Mouse (Mus musculus) liver, adult 2 months (tissue): ENCODE data around the gene Trim17. TPM values are rescaled to one million over a fixed set of nuclear protein-coding genes. Genes with fewer than 3 reads are reported as not detected.

Source experiments
- DNase-seq: peaks from one replicate; pipeline ENCODE4 v3.0.0-alpha.2; 2011; ENCODE audit warnings: low read depth, low spot score; ENCODE audit errors: extremely low read depth
- H3K27ac ChIP-seq: fragments of 200-500 bp; replicated peaks from 2 replicates; pipeline ENCODE4 v1.5.1; 2012; ENCODE audit warnings: low read depth, mild to moderate bottlenecking, control low read depth, inconsistent platforms, low read length; ENCODE audit not compliant: insufficient read depth
- H3K27me3 ChIP-seq: fragments of 200-500 bp; 2 replicates; pipeline ENCODE4 v1.6.1; 2012; ENCODE audit warnings: mild to moderate bottlenecking, moderate library complexity, low read length, inconsistent platforms; ENCODE audit not compliant: control insufficient read depth, insufficient read depth
- H3K36me3 ChIP-seq: fragments of 200-500 bp; 2 replicates; pipeline ENCODE4 v1.6.1; 2012; ENCODE audit warnings: low read length, inconsistent platforms; ENCODE audit not compliant: control insufficient read depth, insufficient read depth
- H3K4me1 ChIP-seq: fragments of 200-500 bp; 2 replicates; pipeline ENCODE4 v1.6.1; 2011; ENCODE audit warnings: low read length; ENCODE audit not compliant: control insufficient read depth, insufficient read depth
- H3K4me3 ChIP-seq: fragments of 200-500 bp; 2 replicates; pipeline ENCODE4 v1.5.1; 2011; ENCODE audit warnings: low read depth, mild to moderate bottlenecking, control low read depth, low read length, moderate library complexity; ENCODE audit not compliant: insufficient read depth
- H3K79me2 ChIP-seq: fragments of 200-500 bp; 2 replicates; pipeline ENCODE4 v1.6.1; 2012; ENCODE audit warnings: inconsistent platforms, mild to moderate bottlenecking, low read length, moderate library complexity; ENCODE audit not compliant: control insufficient read depth, insufficient read depth
- H3K9ac ChIP-seq: fragments of 200-500 bp; 2 replicates; pipeline ENCODE4 v1.6.1; 2012; ENCODE audit warnings: low read depth, mild to moderate bottlenecking, control low read depth, inconsistent platforms, low read length
- CTCF ChIP-seq: fragments of 200-500 bp; IDR thresholded peaks from 2 replicates; pipeline ENCODE4 v1.5.1; 2011; ENCODE audit warnings: low read depth, low read length, control low read depth
- POLR2A ChIP-seq: fragments of 200-500 bp; IDR thresholded peaks from 2 replicates; pipeline ENCODE4 v1.6.1; 2011; ENCODE audit warnings: low read length, control low read depth; ENCODE audit not compliant: insufficient read depth; ENCODE audit errors: extremely low read depth
- WGBS: fragments of 180-500 bp; shearing (Covaris S2); methylation state at CpG from one replicate; pipeline ENCODE4 v1.1.7; 2018; 5-methylcytosine and 5-hydroxymethylcytosine counted together
- polyA plus RNA-seq: library from polyadenylated mRNA; depleted of rRNA; stranded (reverse); fragments of >200 nt; gene quantifications from 2 replicates; pipeline ENCODE4 v1.2.3, GENCODE M21; 2012; rRNA removed
- total RNA-seq: library from RNA; depleted of rRNA; stranded (reverse); fragments of >200 nt; gene quantifications from 2 replicates; pipeline ENCODE4 v1.2.3, GENCODE M21; 2014; rRNA removed

Gene Trim17
- total and polyA plus RNA-seq, 2 experiments = under 0.01 to 0.04 TPM

- no peak overlapping the region for H3K4me3 ChIP-seq
- no peaks in the 10 kb centered on the region for H3K79me2 ChIP-seq
- H3K4me1 ChIP-seq = no peaks in the 10 kb centered on the region
- no peaks in the 10 kb centered on the region for H3K36me3 ChIP-seq
- TF ChIP-seq POLR2A (no peak), CTCF (no peak)
- no peak overlapping the region for H3K9ac ChIP-seq
- no peak overlapping the region for H3K27ac ChIP-seq
- no peak for DNase-seq
- 79% methylated on average over 6 of the region's 6 CpGs for WGBS
- peaks cover 2% of the 10 kb centered on the region; the same call in 1 of the 2 replicates for H3K27me3 ChIP-seq
These were observed 45.3 kb downstream of the Trim17 start for GRCm38 (mm10) chr11:58999830-59000229.

GRCm38 (mm10) chr11:59000635-59001034 is 46.1 kb downstream of the Trim17 start:
- WGBS = 91% methylated on average over 21 of the region's 21 CpGs
- TF ChIP-seq POLR2A (no peak), CTCF (no peak)

GRCm38 (mm10) chr11:59002327-59003079 is 48.0 kb downstream of the Trim17 start:
- WGBS = 79% methylated on average over 7 of the region's 7 CpGs
- no peaks in the 10 kb centered on the region for H3K36me3 ChIP-seq
- H3K4me3 ChIP-seq = no peak overlapping the region
- no peaks in the 10 kb centered on the region for H3K79me2 ChIP-seq
- H3K9ac ChIP-seq = no peak overlapping the region
- H3K27me3 ChIP-seq = no peaks in the 10 kb centered on the region
- no peaks in the 10 kb centered on the region for H3K4me1 ChIP-seq
- TF ChIP-seq POLR2A = no peak
- TF ChIP-seq CTCF = no peak
- DNase-seq = no peak
- H3K27ac ChIP-seq = no peak overlapping the region

More at GRCm38 (mm10) chr11:59000635-59001034, 46.1 kb downstream of the Trim17 start:
- Histone ChIP-seq H3K36me3 (no peaks in the 10 kb centered on the region), H3K4me3 (no peak overlapping the region), H3K9ac (no peak overlapping the region), H3K79me2 (no peaks in the 10 kb centered on the region), H3K4me1 (no peaks in the 10 kb centered on the region), H3K27me3 (peaks cover 2% of the 10 kb centered on the region; the same call in 1 of the 2 replicates), H3K27ac (no peak overlapping the region)
- no peak for DNase-seq

GRCm38 (mm10) chr11:59015052-59015451 is 60.6 kb downstream of the Trim17 start:
- TF ChIP-seq POLR2A (no peak), CTCF (peak; percentile 65)

More at GRCm38 (mm10) chr11:59015052-59015451, 60.6 kb downstream of the Trim17 start:
- Histone ChIP-seq H3K4me1 (no peaks in the 10 kb centered on the region), H3K4me3 (no peak overlapping the region), H3K9ac (no peak overlapping the region), H3K36me3 (no peaks in the 10 kb centered on the region), H3K27ac (no peak overlapping the region), H3K79me2 (no peaks in the 10 kb centered on the region), H3K27me3 (no peaks in the 10 kb centered on the region)
- 45% methylated on average over 9 of the region's 9 CpGs for whole genome bisulfite sequencing
- no peak for DNase-seq

Other genes with a start within 250 kb of the Trim17 start
- not detected in 2 replicates for gene Olfr318, start 230.7 kb upstream of the Trim17 start, total RNA-seq
- not detected in 2 replicates for gene Olfr318, start 230.7 kb upstream of the Trim17 start, polyA plus RNA-seq
- not detected in 2 replicates for gene Olfr317, start 215.5 kb upstream of the Trim17 start, total RNA-seq
- not detected in 2 replicates for gene Olfr317, start 215.5 kb upstream of the Trim17 start, polyA plus RNA-seq
- gene Olfr316, start 202.0 kb upstream of the Trim17 start, total RNA-seq = not detected in 2 replicates
- gene Olfr316, start 202.0 kb upstream of the Trim17 start, polyA plus RNA-seq = not detected in 2 replicates
- gene Olfr315, start 181.5 kb upstream of the Trim17 start, total RNA-seq = not detected in 2 replicates
- gene Olfr315, start 181.5 kb upstream of the Trim17 start, polyA plus RNA-seq = not detected in 2 replicates
- not detected in 2 replicates for gene Olfr314, start 171.7 kb upstream of the Trim17 start, total RNA-seq
- gene Olfr314, start 171.7 kb upstream of the Trim17 start, polyA plus RNA-seq = not detected in 2 replicates
- gene Fam183b, start 152.7 kb upstream of the Trim17 start, total RNA-seq = not detected in 2 replicates
- gene Fam183b, start 152.7 kb upstream of the Trim17 start, polyA plus RNA-seq = not detected in 2 replicates
- not detected in 2 replicates for gene Olfr313, start 139.7 kb upstream of the Trim17 start, total RNA-seq
- gene Olfr313, start 139.7 kb upstream of the Trim17 start, polyA plus RNA-seq = not detected in 2 replicates
- not detected in 2 replicates for gene Olfr312, start 125.4 kb upstream of the Trim17 start, total RNA-seq
- not detected in 2 replicates for gene Olfr312, start 125.4 kb upstream of the Trim17 start, polyA plus RNA-seq
- gene Olfr311, start 115.4 kb upstream of the Trim17 start, total RNA-seq = not detected in 2 replicates
- gene Olfr311, start 115.4 kb upstream of the Trim17 start, polyA plus RNA-seq = not detected in 2 replicates
- gene Gm12258, start 107.5 kb upstream of the Trim17 start, total RNA-seq = 2.5 and 3.5 TPM in 2 replicates
- 0.92 and 1.2 TPM in 2 replicates for gene Gm12258, start 107.5 kb upstream of the Trim17 start, polyA plus RNA-seq
- 1.3 TPM in 2 replicates for gene 2810021J22Rik, start 87.5 kb upstream of the Trim17 start, total RNA-seq
- gene 2810021J22Rik, start 87.5 kb upstream of the Trim17 start, polyA plus RNA-seq = 1.8 and 2.6 TPM in 2 replicates
- gene Zfp39, start 50.5 kb upstream of the Trim17 start, total RNA-seq = 4.5 and 4.9 TPM in 2 replicates
- 0.56 and 0.66 TPM in 2 replicates for gene Zfp39, start 50.5 kb upstream of the Trim17 start, polyA plus RNA-seq
- not detected in 2 replicates for gene Btnl10, start 36.8 kb upstream of the Trim17 start, total RNA-seq
- not detected in 2 replicates for gene Btnl10, start 36.8 kb upstream of the Trim17 start, polyA plus RNA-seq
- 63.7 and 78.6 TPM in 2 replicates for gene Rnf187, start 15.8 kb upstream of the Trim17 start, total RNA-seq
- 122 and 134 TPM in 2 replicates for gene Rnf187, start 15.8 kb upstream of the Trim17 start, polyA plus RNA-seq
- gene Hist3h2ba, start 5.8 kb upstream of the Trim17 start, total RNA-seq = 0.37 and 1.1 TPM in 2 replicates
- gene Hist3h2ba, start 5.8 kb upstream of the Trim17 start, polyA plus RNA-seq = not detected in 2 replicates
- 7.8 and 8.1 TPM in 2 replicates for gene Hist3h2a, start within 50 bp of the Trim17 start, total RNA-seq
- gene Hist3h2a, start within 50 bp of the Trim17 start, polyA plus RNA-seq = 2.0 and 2.7 TPM in 2 replicates
- 12.4 and 13.4 TPM in 2 replicates for gene Trim11, start 23.4 kb downstream of the Trim17 start, total RNA-seq
- gene Trim11, start 23.4 kb downstream of the Trim17 start, polyA plus RNA-seq = 14.4 and 22.4 TPM in 2 replicates
- gene Obscn, start 181.7 kb downstream of the Trim17 start, total RNA-seq = 0.07 and 0.83 TPM in 2 replicates
- gene Obscn, start 181.7 kb downstream of the Trim17 start, polyA plus RNA-seq = 0.02 and 0.07 TPM in 2 replicates
- gene Iba57, start 209.1 kb downstream of the Trim17 start, total RNA-seq = 5.3 and 6.4 TPM in 2 replicates
- gene Iba57, start 209.1 kb downstream of the Trim17 start, polyA plus RNA-seq = 6.8 and 7.3 TPM in 2 replicates
- 0.40 and 0.46 TPM in 2 replicates for gene Gjc2, start 228.5 kb downstream of the Trim17 start, total RNA-seq
- 0.66 and 0.76 TPM in 2 replicates for gene Gjc2, start 228.5 kb downstream of the Trim17 start, polyA plus RNA-seq
- 46.2 and 48.3 TPM in 2 replicates for gene Guk1, start 237.5 kb downstream of the Trim17 start, total RNA-seq
- 48.7 and 69.7 TPM in 2 replicates for gene Guk1, start 237.5 kb downstream of the Trim17 start, polyA plus RNA-seq
- gene Mrpl55, start 247.8 kb downstream of the Trim17 start, total RNA-seq = 25.1 and 28.1 TPM in 2 replicates
- 26.2 and 37.7 TPM in 2 replicates for gene Mrpl55, start 247.8 kb downstream of the Trim17 start, polyA plus RNA-seq